Mouse (Mus musculus) liver, adult (tissue): ENCODE data around the gene C1qtnf6.

Experiments
- GATA4 ChIP-seq: IDR thresholded peaks from 2 replicates; pipeline ENCODE4 v1.6.1; 2014; ENCODE audit warnings: mild to moderate bottlenecking, low read length; ENCODE audit not compliant: insufficient replicate concordance

Gene C1qtnf6

DNA sequence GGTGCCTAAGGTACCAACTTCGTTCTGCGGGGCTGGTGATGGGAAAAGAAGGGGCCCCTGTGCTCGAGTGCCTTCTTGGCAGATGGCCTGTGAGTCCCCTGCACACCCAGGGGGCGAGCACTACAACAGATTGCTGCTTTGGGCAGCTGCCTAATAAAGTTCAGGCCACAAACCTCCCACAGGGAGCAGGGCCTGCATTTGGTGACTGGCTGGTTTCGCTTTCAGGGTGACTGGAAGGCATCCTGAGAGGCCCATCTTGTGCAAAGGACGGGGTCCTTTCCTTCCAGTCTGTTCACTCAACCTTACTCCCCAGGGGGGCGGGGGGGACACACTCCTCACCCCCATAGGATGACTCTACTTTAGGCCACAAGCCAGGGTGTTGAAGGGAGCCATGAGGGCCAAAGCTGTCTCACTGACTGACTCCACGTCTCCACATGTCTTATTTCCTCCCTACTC is 21.1 kb downstream of the C1qtnf6 start:
- no peak for TF ChIP-seq GATA4

GRCm38 (mm10) chr15:78509297-78509899 is 21.8 kb downstream of the C1qtnf6 start:
- no peak for TF ChIP-seq GATA4

- TF ChIP-seq GATA4 = no peak
Measured at GRCm38 (mm10) chr15:78508443-78508842, 22.8 kb downstream of the C1qtnf6 start.

DNA sequence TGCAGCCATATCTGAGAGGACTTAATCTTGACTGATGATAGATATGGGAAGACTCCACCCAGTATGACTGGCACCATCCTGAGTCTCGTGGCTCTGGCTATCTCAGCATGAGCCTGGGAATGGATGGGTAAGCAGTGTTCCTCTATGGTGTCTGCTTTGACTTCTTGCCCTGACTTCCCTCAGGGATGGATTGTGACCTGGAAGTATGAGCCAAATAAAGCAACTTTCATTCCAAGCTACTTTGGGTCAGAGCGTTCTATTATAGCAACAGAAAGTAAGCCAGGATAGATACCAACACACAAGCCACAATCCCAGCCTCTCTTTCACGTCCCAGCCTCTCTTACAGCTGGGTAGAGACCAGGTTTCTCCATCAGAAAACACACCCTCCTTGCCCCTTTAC is 25.7 kb downstream of the C1qtnf6 start:
- no peak for TF ChIP-seq GATA4

DNA sequence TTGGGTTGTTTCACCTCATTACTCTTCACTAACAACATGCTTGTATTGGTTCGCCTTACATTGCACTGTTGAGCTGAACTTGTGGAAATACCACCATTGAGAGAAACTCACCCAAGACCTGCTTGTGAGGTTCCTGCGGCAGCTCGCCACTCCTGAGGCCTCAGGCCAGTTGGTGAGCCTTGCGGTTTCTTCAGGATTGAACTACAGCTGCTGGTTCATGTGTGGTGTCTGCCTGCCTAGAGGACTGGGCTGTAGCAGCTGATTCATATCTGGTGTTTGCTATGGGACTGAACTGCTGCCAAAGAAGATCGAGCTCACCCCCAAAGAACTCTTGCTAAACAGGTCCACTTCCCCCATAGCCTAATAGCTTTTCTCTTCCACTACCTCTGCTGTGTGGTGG is 26.4 kb downstream of the C1qtnf6 start:
- TF ChIP-seq GATA4 = no peak

- no peak for TF ChIP-seq GATA4
Measured at GRCm38 (mm10) chr15:78504013-78504412, 27.2 kb downstream of the C1qtnf6 start.

DNA sequence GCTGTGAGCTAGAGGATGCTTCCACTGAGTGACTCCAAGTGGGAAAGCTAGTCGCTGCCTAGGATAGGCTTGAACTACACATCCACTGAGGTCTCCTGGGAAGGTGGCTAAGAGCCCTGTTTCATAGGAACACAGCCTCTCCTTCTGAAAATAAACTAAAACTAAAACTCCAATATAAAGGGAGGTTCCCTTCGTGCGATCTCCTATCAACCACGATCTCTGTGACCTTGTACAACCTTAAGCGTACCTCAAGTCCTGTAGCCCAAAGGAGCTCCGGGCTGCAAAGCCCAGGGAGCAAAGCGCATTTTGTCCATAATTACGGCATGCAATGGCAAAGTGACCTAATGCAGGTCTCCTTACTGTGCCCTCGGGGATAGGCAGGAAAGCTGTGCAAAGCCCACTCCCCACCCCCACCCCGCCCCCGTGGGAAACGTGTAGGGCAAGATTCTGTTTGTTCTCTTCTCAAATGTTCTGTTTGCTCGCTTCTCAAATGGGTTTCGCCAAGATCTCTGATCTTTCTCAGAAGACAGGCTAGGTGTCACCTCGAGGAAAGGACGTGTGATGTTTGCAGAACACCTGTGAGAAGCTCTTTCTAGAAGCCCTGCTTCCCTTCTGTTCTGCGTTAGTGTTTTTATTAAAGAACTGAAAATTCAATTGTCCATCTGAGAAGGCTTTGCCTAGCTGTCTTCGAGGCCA is 28.6 kb downstream of the C1qtnf6 start:
- no peak for TF ChIP-seq GATA4

GRCm38 (mm10) chr15:78494968-78495406 is 36.2 kb downstream of the C1qtnf6 start, which contains the start of gene Il2rb:
Il2rb (minus strand) TSS chr15:78495271.
- TF ChIP-seq GATA4 = no peak

GRCm38 (mm10) chr15:78493401-78494010 is 37.7 kb downstream of the C1qtnf6 start:
- TF ChIP-seq GATA4 = no peak

DNA sequence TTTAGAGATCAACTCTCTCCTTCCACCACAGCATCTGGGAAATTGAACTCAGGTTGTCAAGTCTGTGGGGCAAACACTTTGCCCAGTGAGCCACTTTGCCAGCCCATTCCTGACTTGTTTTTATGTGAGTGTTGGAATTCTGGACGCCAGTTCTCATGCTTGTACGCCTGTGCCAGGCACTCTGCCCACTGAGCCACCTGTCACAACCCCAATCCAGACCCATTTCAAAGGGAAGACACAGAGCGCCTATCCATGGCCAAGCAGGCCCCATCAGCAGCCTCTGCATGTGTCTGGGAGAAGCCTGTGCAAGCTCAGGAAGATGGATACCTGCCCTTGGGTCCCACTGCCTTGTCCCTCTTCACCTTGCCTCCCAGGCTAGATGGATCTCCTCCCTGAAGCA is 39.9 kb downstream of the C1qtnf6 start:
- no peak for TF ChIP-seq GATA4

- no peak for TF ChIP-seq GATA4
Measured at GRCm38 (mm10) chr15:78489906-78490305, 41.3 kb downstream of the C1qtnf6 start.

- TF ChIP-seq GATA4 = no peak
Measured at GRCm38 (mm10) chr15:78489248-78489647, 42.0 kb downstream of the C1qtnf6 start.

GRCm38 (mm10) chr15:78487066-78487465 is 44.1 kb downstream of the C1qtnf6 start:
- no peak for TF ChIP-seq GATA4

DNA sequence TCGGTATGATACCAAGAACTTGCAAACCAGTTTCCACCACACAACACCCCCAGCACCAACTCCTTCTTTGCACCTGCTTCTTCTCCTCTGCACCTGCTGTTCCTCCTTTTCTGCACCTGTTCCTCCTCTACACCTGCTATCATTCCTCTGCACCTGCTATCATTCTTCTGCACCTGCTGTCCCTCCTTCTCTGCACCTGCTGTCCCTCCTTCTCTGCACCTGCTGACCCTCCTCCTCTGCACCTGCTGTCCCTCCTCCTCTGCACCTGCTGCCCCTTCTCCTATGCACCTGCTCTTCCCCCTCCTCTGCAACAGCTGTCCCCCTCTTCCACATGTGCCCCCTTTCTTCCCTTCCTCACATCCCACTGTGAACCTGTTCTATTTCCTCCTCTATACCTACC is 44.7 kb downstream of the C1qtnf6 start:
- TF ChIP-seq GATA4 = no peak

DNA sequence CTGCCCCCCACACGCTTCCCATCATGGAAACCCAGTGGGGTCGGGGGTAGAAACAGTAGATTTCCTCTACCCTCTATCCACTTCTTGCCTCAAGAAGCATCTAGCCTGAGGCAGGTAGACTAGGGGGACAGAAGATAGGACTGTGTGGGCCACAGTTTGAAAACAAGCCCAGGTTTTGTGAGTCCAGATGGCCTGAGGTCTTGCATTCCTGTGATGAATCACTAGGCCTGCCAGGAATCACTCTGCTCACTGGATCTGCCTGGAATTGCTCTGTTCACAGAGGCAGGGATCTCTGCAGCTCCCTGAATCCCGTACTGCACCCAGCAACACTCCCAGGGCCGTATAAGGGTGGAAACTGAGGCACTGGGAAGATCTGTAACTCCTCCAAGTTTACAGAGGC is 47.9 kb downstream of the C1qtnf6 start:
- TF ChIP-seq GATA4 = no peak

DNA sequence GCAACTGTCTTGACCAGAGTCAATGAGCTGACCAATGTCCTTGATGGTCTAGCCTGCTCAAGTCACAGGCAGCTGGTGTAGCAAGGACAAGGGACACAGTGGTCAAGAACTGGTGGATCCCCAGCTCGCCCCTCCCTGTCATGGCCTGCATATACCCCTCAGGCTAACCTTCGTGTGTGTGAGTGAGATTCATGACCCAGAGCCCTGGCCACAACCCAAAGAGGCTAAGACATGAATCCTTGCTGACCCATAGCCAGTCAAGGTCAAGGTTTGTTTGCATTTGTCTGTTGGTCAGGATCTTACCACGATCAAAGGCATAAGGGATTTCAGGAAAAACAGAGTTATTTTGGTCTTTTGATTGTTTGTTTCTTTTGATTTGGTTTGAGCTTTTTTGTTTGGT is 48.7 kb downstream of the C1qtnf6 start:
- no peak for TF ChIP-seq GATA4
